Mouse (Mus musculus) liver (tissue): Measurements from ENCODE around the gene Zfp3.
A peak's percentile ranks its signal among the peaks of the same experiment; 100 is the strongest.

Experiments
- DNase-seq: peaks from one replicate; pipeline ENCODE4 v3.0.0-alpha.2; 2020; ENCODE audit warnings: mixed read lengths

Gene Zfp3

GRCm38 (mm10) chr11:70811041-70811440 is 47.0 kb downstream of the Zfp3 start:
- DNase-seq: no peak

DNA sequence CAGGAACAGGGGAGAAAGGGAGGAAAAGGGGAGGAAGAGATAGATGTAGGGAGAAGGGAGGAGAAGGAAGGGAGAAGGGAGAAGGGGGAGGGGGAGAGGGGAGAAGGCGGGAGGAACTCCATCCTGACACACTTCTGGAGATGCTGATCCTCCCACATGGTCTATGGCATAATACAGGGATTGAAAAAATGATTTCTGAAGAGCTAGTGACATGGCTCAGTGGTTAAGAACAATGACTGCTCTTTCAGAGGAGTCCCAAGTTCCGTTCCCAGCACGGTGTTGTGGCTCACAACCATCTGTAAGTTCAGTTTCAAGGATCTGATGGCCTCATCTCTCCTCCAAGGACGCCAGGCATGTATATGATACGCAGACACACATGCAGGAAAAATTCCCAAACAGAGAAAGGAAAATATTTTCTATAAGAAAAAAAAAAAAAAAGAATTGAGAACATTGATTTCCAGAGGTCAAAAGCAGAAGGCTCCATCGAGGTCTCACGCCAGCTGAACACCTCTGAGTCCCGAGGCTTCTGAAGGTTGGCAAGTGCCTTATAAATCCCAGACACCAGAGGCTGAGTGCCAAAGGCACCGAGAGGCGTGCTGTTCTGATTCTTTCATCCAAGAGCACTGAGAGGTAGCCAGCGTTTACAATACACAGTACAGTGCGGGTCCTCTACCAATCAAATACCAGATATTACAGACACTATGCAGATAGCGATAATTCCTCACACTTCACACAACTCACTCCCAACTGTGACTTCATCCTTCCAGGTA is 47.6 kb downstream of the Zfp3 start:
- DNase-seq: no peak

DNA sequence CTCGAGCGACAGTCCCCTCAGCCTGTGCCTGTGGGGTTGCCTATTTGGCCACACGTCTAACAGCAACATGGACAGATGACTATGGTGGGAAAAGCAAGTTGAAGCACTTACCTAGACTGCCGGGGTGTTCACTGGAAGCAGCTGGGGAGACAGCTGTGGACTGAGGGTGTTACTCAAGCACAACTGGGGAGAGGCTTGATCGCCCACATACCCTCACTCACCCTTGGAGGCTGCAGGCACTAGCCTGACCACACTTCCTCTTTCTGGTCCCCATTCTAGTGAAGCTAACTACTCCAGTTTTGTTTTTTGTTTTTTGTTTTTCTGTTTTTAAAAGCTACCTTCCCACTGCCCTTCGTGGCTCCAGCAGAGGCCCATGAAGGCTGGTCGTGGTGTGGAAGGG is 48.4 kb downstream of the Zfp3 start, which contains the start of gene Scimp:
Scimp (minus strand) TSS at position 222 of the 400 bp plus-strand sequence.
- no peak for DNase-seq

DNA sequence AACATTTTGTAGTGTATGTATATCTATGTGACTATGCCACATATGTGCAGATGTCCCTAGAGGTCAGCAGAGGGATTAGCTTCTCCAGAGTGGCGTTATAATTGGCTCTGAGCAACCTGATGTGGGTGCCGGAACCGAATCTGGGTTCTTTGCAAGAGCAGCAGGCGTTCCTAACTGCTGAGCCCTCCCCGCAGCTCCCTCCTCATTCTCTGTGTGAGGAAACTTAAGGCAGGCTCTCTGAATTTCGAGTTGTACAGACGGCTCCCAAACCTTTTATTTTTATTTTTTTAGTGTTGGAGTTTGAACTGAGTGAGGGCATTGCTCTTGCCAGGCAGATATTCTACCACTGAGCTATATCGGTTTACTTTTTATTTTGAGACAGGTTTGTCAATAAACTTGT is 51.1 kb downstream of the Zfp3 start:
- DNase-seq: no peak

DNA sequence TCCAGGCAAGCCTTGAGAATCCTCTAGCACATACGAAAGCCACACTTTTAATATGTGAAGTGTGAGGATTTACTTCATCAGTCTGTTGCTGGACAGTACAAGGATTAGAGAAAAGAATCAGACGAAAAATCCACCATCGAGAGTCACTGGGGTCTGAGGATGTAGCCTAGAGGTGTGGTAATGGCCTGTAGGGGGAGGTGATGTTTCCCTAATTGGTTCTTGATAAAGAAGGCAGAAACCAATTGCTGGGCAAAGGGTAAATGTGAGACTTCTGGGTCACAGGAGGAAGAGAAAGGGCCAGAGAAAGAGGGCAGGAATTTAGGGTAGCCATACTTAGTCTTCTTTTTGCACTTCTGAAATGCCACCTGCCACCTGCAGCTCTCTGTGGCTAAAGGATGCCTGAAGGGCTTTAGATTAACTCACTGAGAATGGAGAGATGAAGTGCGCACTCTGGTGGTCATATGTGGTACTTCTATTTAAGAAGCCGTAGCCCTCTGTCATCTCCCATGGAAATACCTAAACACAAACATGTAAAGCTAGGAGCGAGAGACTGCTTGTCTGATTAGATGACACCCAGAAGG is 51.6 kb downstream of the Zfp3 start:
- DNase-seq: peak; percentile 33

- DNase-seq: no peak
Observed at GRCm38 (mm10) chr11:70816770-70817169, 52.8 kb downstream of the Zfp3 start.

- no peak for DNase-seq
Observed at GRCm38 (mm10) chr11:70820120-70820519, 56.1 kb downstream of the Zfp3 start.

GRCm38 (mm10) chr11:70821728-70822591 is 58.0 kb downstream of the Zfp3 start:
- DNase-seq: peak; percentile 9
